Mouse (Mus musculus) ovary, postnatal 36 days (tissue): ENCODE data around the gene Gm973.
A peak's percentile ranks its signal among the peaks of the same experiment; 100 is the strongest.

Experiments used
- DNase-seq: peaks from one replicate; pipeline ENCODE4 v3.0.0; 2022; ENCODE audit warnings: low spot score, mixed read lengths

Gene Gm973

GRCm38 (mm10) chr1:59516026-59516917, at the start of gene Gm973:
Gene Gm973 (plus strand): TSS chr1:59516264.
- peak; percentile 34 for DNase-seq

DNA sequence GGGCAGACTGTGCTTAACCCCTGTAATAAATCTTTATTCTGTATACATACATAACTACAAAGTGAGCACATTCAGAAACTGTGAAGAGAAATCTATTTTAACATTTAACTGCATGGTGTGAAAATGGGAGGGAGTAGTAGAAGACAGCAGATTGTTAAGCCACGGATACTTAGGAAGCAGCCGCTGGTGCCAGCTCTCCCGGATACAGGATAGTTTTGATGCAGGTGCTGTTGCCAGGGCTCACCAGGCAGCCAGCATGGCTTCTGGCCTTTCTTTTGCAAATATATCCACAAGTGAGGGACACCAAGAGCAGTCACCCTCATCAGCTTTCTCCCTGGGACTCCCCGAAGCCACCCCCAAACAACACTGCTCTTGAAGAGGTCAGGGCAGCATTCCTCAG, 46.9 kb upstream of the Gm973 start:
- DNase-seq = no peak

DNA sequence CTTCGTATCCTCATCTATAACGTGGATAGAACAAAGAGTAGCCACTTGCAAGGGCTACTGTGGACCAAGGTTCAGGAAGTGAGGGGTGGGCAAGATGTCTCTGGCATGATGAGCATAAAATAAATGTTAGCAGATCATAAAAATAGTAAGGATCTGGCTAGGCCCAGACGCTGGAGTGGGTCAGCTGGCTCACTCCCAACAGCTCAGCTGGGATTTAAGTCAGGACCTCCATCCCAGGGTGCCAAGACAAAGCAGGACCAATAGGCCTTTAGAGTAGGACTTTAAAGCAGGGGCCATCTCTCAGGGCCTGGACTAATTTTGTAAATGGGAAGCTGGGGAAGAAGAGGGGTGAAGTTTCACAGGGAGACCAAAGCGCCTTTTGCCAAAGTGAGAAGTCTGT, 45.3 kb upstream of the Gm973 start:
- no peak for DNase-seq

- DNase-seq = no peak
These were observed 43.5 kb upstream of the Gm973 start for GRCm38 (mm10) chr1:59472368-59473180.

DNA sequence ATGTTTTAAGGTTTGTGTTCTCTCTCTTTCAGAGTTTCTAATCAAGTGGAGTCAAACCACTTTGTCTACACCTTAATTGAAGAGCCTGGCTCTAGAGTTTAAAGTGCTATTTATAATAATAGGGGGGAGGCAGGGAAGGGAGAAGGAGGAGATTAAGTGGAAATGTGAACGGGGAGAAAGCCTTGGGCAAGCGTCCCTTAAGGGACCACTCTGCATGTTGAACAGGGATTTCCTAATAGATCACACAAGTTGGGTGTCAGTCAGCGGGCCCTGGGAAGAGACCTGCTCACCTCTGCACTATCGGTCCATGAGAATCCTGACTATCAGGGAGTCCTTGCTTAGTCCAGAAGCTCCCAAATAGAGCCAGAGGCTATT, 42.9 kb upstream of the Gm973 start:
- DNase-seq = no peak

DNA sequence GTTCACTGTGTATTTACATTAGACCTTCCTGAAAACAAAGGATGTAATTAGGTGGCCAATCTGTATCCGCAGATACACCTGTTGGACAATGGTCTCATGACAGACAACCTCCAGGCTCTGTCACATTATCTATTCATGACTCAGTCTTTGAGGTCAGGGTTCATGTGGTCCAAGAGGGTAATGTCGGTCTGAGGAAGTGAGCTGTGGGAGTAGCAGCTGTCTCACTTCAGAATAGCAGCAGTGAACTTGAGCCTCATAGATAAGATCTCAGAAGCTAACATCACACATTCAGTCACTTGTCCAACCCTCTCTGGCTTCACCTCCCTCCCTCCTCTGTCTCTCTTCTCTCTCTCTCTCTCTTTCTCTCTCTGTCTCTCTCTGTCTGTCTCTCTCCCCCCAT, 40.4 kb upstream of the Gm973 start:
- no peak for DNase-seq

DNA sequence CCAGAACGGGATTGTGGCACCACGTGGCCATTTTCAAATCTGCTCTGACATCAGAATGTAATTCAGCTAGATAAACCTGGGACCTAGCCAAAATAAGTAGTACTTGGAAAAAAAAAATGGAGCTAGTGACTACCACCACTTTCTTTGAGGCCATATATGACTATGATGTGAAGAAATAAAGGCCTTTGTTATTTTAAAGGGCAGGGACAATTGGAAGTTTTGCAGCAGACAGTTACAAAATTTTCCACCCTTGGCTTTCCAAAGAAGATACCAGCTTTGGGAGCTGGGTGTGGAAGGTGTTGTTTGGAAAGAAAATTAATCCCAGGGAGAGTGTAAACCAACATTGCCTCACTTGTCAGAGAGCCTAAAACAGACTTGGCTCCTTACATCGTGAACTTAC, 37.2 kb upstream of the Gm973 start:
- DNase-seq = no peak

DNA sequence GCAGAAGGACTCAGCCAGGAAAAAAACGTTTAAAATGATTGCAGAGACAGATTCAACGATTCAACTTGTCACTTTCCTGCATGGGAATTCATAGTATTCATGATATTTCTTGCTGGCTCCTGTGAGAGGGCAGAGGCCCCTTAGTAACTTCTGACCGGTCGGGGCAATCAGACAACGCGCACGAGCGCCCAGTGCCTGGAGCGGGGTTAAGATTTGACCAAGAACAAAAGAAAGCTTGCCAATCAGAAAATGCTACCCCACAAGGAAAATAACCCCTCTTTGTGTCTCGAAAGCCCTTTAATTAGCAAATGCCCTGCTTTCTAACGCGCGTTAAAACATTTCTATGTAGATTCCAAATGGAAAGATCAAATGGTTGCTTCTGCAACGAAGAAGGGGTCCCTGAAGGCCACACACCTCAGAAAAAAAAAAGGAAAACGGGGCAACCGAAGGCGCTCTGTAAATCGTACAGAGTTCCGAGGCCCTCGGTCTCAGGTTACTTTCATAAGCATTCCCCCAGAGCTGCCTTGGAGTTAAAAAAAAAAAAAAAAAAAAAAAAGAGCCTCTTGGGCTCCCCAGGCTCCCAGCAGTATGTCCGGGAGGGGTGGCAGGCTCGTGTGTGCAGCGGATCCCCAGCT, 35.1 kb upstream of the Gm973 start:
- peak; percentile 20 for DNase-seq

GRCm38 (mm10) chr1:59481456-59482291, 34.4 kb upstream of the Gm973 start:
- DNase-seq = peak; percentile 92

- DNase-seq = no peak
These were observed 33.8 kb upstream of the Gm973 start, which contains the start of gene Fzd7 for GRCm38 (mm10) chr1:59482331-59482695. Gene Fzd7 (plus strand): TSS chr1:59482424.

GRCm38 (mm10) chr1:59482696-59483520, 33.2 kb upstream of the Gm973 start:
- DNase-seq = peak; percentile 60

GRCm38 (mm10) chr1:59483521-59484245, 32.4 kb upstream of the Gm973 start:
- DNase-seq = peak; percentile 65

DNA sequence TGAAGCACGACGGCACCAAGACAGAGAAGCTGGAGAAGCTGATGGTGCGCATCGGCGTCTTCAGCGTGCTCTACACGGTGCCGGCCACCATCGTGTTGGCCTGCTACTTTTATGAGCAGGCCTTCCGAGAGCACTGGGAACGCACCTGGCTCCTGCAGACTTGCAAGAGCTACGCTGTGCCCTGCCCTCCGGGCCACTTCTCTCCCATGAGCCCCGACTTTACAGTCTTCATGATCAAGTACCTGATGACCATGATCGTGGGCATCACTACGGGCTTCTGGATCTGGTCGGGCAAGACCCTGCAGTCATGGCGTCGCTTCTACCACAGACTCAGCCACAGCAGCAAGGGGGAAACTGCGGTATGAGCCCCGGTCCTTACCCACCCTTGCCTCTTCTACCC, 31.8 kb upstream of the Gm973 start:
- DNase-seq = no peak

DNA sequence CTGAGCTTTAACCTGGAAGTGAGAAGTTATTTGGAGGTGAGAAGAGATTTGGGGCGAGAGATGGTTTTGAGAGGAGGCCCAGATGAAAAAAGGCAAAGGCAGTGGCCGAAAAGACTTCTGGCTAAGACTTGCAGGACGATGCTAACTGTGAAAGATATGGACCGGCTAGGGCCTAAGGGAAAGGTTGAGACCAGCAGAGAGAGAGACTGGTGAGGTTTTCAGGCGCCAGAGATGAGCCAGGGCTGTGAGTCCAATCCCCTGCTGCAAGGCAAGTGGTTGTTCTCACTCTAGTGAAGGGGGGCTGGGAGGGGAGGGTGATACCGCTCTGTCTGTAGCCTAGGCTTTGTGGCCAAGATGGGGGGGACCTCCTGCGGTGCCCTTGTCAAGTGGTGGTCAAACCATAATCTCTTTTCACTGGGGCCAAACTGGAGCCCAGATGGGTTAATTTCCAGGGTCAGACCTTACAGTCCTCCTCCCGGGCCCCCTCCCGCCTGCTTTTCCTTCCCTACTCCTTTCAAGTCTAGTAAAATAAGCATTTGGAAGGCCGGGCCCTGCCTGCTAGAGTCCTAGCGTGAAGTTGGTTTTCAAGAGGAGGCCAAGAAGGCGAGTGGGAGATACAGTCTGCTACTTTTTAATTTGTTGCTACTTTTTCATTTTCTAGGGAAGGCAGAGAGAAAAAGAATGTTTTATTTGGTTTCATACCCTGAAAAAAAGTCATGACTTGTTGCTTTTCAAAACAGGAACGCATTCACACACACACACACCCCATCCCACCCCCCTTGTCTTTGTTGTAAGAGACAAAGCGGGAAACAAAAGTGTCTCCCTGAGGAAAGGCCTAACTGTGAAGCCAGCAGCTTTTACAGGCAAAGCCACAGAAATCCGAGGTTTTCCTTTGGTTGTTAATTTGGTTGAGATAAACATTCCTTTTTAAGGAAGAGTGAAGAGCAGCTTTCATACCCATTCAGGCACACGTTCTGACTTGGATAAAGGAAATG, 31.0 kb upstream of the Gm973 start:
- no peak for DNase-seq

- DNase-seq = no peak
These were observed 30.3 kb upstream of the Gm973 start for GRCm38 (mm10) chr1:59485803-59486202.

DNA sequence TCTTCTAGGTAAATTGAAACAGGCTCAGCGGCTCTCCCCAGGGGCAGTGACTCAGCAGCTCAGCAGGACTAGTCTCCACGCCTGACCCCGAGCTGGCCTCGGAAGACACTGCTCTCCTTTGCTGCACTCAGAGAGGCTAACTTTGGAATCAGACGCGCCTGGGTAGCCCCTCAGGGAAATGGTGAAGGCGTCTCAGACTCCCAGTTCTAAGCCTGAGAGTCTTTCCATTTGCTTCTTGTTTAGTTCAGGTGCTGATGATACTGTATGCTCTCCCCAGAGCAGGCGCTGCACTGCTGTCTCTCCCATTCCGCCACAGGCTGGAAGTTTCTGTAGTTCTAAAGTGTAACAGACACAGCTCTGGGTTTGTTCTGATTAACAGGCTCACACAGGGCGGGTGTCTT, 28.4 kb upstream of the Gm973 start:
- DNase-seq = peak; percentile 30

DNA sequence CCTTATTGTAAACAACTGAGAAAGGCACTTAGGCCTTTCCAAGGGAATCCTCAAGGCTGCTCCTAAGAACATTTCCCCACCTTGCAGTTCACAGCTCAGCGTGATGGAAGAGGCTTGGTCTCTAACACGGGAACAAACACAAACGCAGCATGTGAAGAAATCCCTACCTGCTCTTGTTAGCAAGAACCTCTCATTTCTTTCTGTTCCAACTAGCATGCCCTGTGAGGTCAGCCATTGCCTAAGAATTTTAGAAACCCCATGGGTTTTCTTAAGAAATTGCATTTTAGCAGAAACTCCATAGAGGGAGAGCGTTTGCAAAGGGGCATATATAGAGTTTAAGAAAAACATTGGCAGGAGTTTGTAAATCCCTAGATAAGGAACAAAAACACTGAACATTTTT, 27.6 kb upstream of the Gm973 start:
- DNase-seq = no peak

DNA sequence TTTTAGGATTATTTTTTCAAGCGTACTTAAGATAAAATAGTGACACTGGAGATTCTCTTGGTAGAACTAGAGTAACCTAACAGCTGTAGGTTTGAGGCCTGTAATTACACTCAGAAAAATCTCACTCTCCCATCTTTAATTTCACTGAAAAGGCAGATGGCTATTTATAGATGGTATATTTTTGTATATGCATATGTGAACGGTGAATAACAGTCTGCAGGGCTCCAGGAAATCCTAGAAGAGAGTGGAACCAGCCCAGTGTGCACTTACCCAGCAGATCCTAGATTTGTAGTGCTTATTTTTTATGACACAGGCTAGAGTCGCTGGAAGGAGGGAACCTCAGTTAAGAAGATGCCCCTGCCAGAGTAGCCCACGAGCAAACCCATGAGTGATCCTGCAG, 27.1 kb upstream of the Gm973 start:
- no peak for DNase-seq

DNA sequence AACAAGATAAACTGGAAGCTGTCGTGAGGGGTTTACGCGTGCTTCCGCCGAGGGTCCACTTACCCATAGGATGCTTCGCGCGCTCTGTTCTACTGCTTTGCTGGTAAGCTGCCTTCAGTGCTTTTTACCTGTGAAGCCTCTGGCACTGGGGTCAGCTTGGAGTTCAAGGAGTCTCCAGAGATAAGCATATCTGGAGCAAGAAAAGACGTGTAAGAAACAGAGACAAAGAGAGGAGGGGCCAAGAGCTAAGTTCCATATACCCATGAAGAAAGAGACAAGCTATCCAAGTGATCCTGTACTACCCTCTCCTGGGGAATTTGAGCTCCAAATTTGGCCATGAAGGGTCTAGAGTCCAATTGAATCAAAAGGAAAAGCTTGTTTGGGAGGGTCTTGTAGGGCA, 24.5 kb upstream of the Gm973 start:
- no peak for DNase-seq
